Mouse (Mus musculus) midbrain, embryonic 13.5 days (tissue): ENCODE results near the gene Wfdc5. TPM values are rescaled to one million over a fixed set of nuclear protein-coding genes. Genes with fewer than 3 reads are reported as not detected.

Experiments used
- ATAC-seq: fragments of 200-750 bp; cut with Nextera tagmentation; 2 replicates; pipeline ENCODE4 v1.8.0; 2017; ENCODE audit warnings: mild to moderate bottlenecking, moderate TSS enrichment, moderate library complexity
- H3K27ac ChIP-seq: fragments of 300-500 bp; sonication (generic); 2 replicates; pipeline ENCODE4 v1.5.1; 2015; ENCODE audit warnings: inconsistent platforms, mild to moderate bottlenecking, moderate library complexity
- H3K27me3 ChIP-seq: fragments of 300-500 bp; sonication (generic); 2 replicates; pipeline ENCODE4 v1.6.1; 2015; ENCODE audit warnings: mild to moderate bottlenecking, inconsistent platforms
- H3K36me3 ChIP-seq: fragments of 300-500 bp; sonication (generic); 2 replicates; pipeline ENCODE4 v1.6.1; 2015; ENCODE audit warnings: mild to moderate bottlenecking, inconsistent platforms
- H3K4me1 ChIP-seq: fragments of 300-500 bp; sonication (generic); replicated peaks from 2 replicates; pipeline ENCODE4 v1.6.1; 2015; ENCODE audit warnings: inconsistent platforms
- H3K4me2 ChIP-seq: fragments of 300-500 bp; sonication (generic); replicated peaks from 2 replicates; pipeline ENCODE4 v1.6.1; 2015; ENCODE audit warnings: moderate library complexity, mild to moderate bottlenecking, inconsistent platforms
- H3K4me3 ChIP-seq: fragments of 300-500 bp; sonication (generic); replicated peaks from 2 replicates; pipeline ENCODE4 v1.5.1; 2015; ENCODE audit warnings: mild to moderate bottlenecking, inconsistent platforms
- H3K9ac ChIP-seq: fragments of 300-500 bp; sonication (generic); replicated peaks from 2 replicates; pipeline ENCODE4 v1.6.1; 2015; ENCODE audit warnings: mild to moderate bottlenecking, inconsistent platforms
- H3K9me3 ChIP-seq: fragments of 300-500 bp; sonication (generic); 2 replicates; pipeline ENCODE4 v1.6.1; 2016; ENCODE audit warnings: mild to moderate bottlenecking, inconsistent platforms
- WGBS: fragments of 180-500 bp; shearing (Covaris S2); methylation state at CpG from one replicate; pipeline ENCODE4 v1.1.7; 2015; 5-methylcytosine and 5-hydroxymethylcytosine counted together
- polyA plus RNA-seq: library from polyadenylated mRNA; unstranded; fragments of >200 nt; fragmentation: Nextera tagmentation; extraction: Ambion mirVana; gene quantifications from 2 replicates; pipeline ENCODE4 v1.2.1, GENCODE M21; 2015

Wfdc5 gene
- polyA plus RNA-seq, 1 experiment from 2014 or later, result not detected

DNA sequence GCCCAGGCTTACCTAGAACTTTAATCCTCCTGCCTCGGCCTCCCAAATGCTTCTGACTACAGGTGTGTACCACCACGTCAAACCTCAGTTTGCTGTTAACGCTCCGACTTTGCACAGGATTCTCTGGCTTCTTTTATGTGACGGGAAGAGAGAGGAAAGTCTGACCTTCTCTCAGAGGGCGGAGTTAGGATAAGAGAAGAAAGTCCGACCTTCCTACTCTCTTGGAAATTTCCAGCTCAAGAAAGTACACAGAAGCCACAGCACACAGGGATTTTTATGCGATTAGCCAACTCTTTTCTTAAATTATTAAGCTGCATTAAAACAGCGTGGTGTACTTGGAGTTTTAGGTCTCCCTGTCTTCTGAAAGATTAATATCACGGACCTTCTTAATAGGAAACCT, 38.0 kb downstream of the Wfdc5 start:
- no peak for ATAC-seq
- Histone ChIP-seq H3K9me3 (no peaks in the 10 kb centered on the region), H3K4me3 (no peak overlapping the region), H3K27me3 (no peaks in the 10 kb centered on the region), H3K4me2 (no peak overlapping the region), H3K36me3 (0 out of 2 replicates have a peak, but pooled peaks cover 7% of the 10 kb centered on the region), H3K4me1 (0 out of 2 replicates have a peak, but pooled peaks cover 3% of the 10 kb centered on the region), H3K9ac (no peak overlapping the region), H3K27ac (no peak overlapping the region)
- WGBS, result 82% methylated on average over 10 of the region's 10 CpGs

DNA sequence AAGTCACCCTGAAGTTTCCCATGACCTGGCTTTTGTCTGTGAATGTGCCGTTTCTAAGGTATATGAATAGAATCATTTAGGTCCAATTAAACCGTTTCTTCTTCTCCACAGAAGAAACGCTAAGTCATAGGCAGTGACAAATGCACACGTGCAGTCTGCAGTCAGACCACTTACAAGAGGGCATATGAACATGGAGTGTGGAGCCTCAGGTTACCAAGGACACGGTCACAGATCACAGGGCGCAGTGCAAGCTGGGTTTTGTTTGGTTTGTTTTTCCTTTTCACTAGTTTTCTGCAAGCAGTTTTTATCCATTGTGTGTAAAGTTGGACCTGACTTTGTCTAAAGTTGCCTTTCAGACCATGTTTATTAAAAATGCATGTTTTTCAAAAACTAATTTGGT, 38.5 kb downstream of the Wfdc5 start:
- no peak overlapping the region for H3K4me3 ChIP-seq
- no peaks in the 10 kb centered on the region for H3K9me3 ChIP-seq
- H3K27ac ChIP-seq, result no peak overlapping the region
- 58% methylated on average over 6 of the region's 6 CpGs for WGBS
- H3K36me3 ChIP-seq, result 0 out of 2 replicates have a peak, but pooled peaks cover 7% of the 10 kb centered on the region
- 0 out of 2 replicates have a peak, but pooled peaks cover 3% of the 10 kb centered on the region for H3K4me1 ChIP-seq
- H3K27me3 ChIP-seq, result no peaks in the 10 kb centered on the region
- no peak overlapping the region for H3K9ac ChIP-seq
- no peak for ATAC-seq
- H3K4me2 ChIP-seq, result no peak overlapping the region

DNA sequence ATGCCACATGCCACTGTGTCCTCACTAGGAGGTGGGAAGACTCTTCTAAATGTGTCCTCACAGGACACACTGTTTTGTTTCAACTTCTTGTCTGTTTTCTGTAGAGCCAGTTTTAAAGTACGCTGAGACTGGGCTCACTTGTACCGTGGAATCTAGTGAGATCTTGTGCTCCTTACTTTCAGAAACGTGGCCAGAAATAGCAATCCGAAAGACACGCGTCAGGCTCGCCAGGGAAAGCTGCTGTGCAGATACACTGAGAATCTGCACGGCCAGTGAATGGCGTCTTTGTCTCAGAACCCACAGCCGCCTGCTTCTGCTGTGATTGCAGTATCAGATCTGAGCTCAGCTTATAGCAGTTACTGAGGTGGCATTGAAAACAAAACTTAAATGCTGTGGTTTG, 40.5 kb downstream of the Wfdc5 start:
- 60% methylated on average over 10 of the region's 10 CpGs for whole genome bisulfite sequencing
- H3K9me3 ChIP-seq, result no peaks in the 10 kb centered on the region
- no peak for ATAC-seq
- H3K4me2 ChIP-seq, result no peak overlapping the region
- no peak overlapping the region for H3K9ac ChIP-seq
- peaks cover 9% of the 10 kb centered on the region; the same call in 1 of the 2 replicates for H3K4me1 ChIP-seq
- H3K27me3 ChIP-seq, result no peaks in the 10 kb centered on the region
- no peak overlapping the region for H3K4me3 ChIP-seq
- H3K27ac ChIP-seq, result no peak overlapping the region; the same call in none of the 2 replicates
- H3K36me3 ChIP-seq, result 0 out of 2 replicates have a peak, but pooled peaks cover 5% of the 10 kb centered on the region

- no peak overlapping the region for H3K4me3 ChIP-seq
- no peak overlapping the region for H3K9ac ChIP-seq
- 75% methylated on average over 6 of the region's 6 CpGs for WGBS
Observed at GRCm38 (mm10) chr2:164137754-164138153, 44.8 kb downstream of the Wfdc5 start.

GRCm38 (mm10) chr2:164136393-164136792, 46.1 kb downstream of the Wfdc5 start:
- Histone ChIP-seq H3K4me2 (no peak overlapping the region), H3K36me3 (peaks cover 4% of the 10 kb centered on the region; the same call in 1 of the 2 replicates), H3K9ac (no peak overlapping the region), H3K4me3 (no peak overlapping the region), H3K9me3 (no peaks in the 10 kb centered on the region), H3K27me3 (no peaks in the 10 kb centered on the region), H3K27ac (no peak overlapping the region), H3K4me1 (peaks cover 28% of the 10 kb centered on the region)
- ATAC-seq, result no peak
- WGBS, result 20% methylated on average over 2 of the region's 2 CpGs

More at GRCm38 (mm10) chr2:164137754-164138153, 44.8 kb downstream of the Wfdc5 start:
- H3K36me3 ChIP-seq, result no peaks in the 10 kb centered on the region
- ATAC-seq, result no peak
- no peaks in the 10 kb centered on the region for H3K9me3 ChIP-seq
- no peak overlapping the region for H3K4me2 ChIP-seq
- peaks cover 28% of the 10 kb centered on the region for H3K4me1 ChIP-seq
- no peaks in the 10 kb centered on the region for H3K27me3 ChIP-seq
- no peak overlapping the region for H3K27ac ChIP-seq

DNA sequence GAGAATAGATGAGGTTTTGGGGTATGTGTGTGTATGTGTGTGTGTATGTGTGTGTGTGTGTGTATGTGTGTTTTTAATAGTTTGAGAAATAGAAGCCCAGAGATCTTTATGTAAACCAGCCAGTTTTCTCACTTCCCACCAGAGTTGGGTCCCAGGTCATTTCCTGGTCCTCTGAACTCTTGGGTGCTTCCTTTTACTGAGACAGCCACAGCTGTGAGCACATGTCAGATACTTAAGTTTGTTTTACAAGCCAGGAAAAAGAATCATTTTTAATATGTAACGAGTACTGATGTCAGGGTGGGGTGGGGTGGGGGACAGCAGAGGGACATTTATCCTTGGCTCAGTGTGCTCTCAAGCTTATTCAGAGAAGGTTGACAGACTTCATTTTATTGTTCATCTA, 47.2 kb downstream of the Wfdc5 start:
- Histone ChIP-seq H3K27ac (no peak overlapping the region), H3K4me2 (no peak overlapping the region), H3K4me3 (no peak overlapping the region), H3K36me3 (peaks cover 10% of the 10 kb centered on the region; the same call in 1 of the 2 replicates), H3K27me3 (no peaks in the 10 kb centered on the region), H3K9me3 (no peaks in the 10 kb centered on the region), H3K4me1 (peaks cover 28% of the 10 kb centered on the region), H3K9ac (no peak overlapping the region)
- ATAC-seq, result no peak
- 100% methylated on average over 1 of the region's 1 CpGs for WGBS

GRCm38 (mm10) chr2:164134563-164134962, 48.0 kb downstream of the Wfdc5 start:
- H3K36me3 ChIP-seq, result peaks cover 10% of the 10 kb centered on the region; the same call in 1 of the 2 replicates
- H3K4me2 ChIP-seq, result no peak overlapping the region
- H3K9ac ChIP-seq, result no peak overlapping the region
- H3K4me3 ChIP-seq, result no peak overlapping the region
- H3K27ac ChIP-seq, result 0 out of 2 replicates have a peak overlapping the region, but pooled peaks have one; percentile 16
- H3K4me1 ChIP-seq, result peaks cover 28% of the 10 kb centered on the region
- no peaks in the 10 kb centered on the region for H3K9me3 ChIP-seq
- H3K27me3 ChIP-seq, result no peaks in the 10 kb centered on the region
- whole genome bisulfite sequencing, result 60% methylated on average over 6 of the region's 6 CpGs
- peak; percentile 67 for ATAC-seq

DNA sequence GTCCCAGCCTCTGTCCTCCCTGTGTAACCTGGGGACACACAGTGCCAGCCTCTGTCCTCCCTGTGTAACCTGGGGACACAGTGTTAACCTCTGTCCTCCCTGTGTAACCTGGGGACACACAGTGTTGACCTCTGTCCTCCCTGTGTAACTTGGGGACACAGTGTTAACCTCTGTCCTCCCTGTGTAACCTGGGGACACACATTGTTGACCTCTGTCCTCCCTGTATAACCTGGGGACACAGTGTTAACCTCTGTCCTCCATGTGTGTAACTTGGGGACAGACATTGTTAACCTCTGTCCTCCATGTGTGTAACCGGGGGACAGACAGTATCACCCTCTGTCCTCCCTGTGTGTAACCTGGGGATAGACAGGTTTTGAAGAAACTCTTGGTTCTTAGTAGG, 51.0 kb downstream of the Wfdc5 start:
- H3K4me2 ChIP-seq, result no peak overlapping the region
- H3K4me3 ChIP-seq, result no peak overlapping the region

GRCm38 (mm10) chr2:164128576-164129411, 53.7 kb downstream of the Wfdc5 start:
- Histone ChIP-seq H3K27ac (no peak overlapping the region), H3K4me1 (peaks cover 4% of the 10 kb centered on the region; the same call in 1 of the 2 replicates), H3K9me3 (no peaks in the 10 kb centered on the region), H3K4me3 (no peak overlapping the region), H3K4me2 (no peak overlapping the region), H3K9ac (no peak overlapping the region), H3K36me3 (peaks cover 19% of the 10 kb centered on the region), H3K27me3 (no peaks in the 10 kb centered on the region)
- ATAC-seq, result no peak
- WGBS, result 91% methylated on average over 12 of the region's 12 CpGs

More for the DNA sequence above, 51.0 kb downstream of the Wfdc5 start:
- no peaks in the 10 kb centered on the region for H3K9me3 ChIP-seq
- no peak for ATAC-seq
- 100% methylated on average over 1 of the region's 1 CpGs for WGBS
- no peak overlapping the region for H3K27ac ChIP-seq
- H3K9ac ChIP-seq, result no peak overlapping the region
- peaks cover 15% of the 10 kb centered on the region; the same call in 1 of the 2 replicates for H3K36me3 ChIP-seq
- peaks cover 21% of the 10 kb centered on the region for H3K4me1 ChIP-seq
- no peaks in the 10 kb centered on the region for H3K27me3 ChIP-seq

- no peak for ATAC-seq
- H3K4me2 ChIP-seq, result no peak overlapping the region
- 98% methylated on average over 2 of the region's 2 CpGs for WGBS
Observed at GRCm38 (mm10) chr2:164127297-164127696, 55.2 kb downstream of the Wfdc5 start.

GRCm38 (mm10) chr2:164126533-164126955, 56.0 kb downstream of the Wfdc5 start:
- Histone ChIP-seq H3K27ac (no peak overlapping the region), H3K27me3 (no peaks in the 10 kb centered on the region), H3K4me2 (no peak overlapping the region), H3K4me3 (no peak overlapping the region), H3K4me1 (no peaks in the 10 kb centered on the region), H3K36me3 (peaks cover 29% of the 10 kb centered on the region), H3K9ac (no peak overlapping the region), H3K9me3 (no peaks in the 10 kb centered on the region)
- ATAC-seq, result no peak
- WGBS, result 90% methylated on average over 13 of the region's 13 CpGs

More at GRCm38 (mm10) chr2:164127297-164127696, 55.2 kb downstream of the Wfdc5 start:
- Histone ChIP-seq H3K27ac (no peak overlapping the region), H3K9me3 (no peaks in the 10 kb centered on the region), H3K36me3 (peaks cover 26% of the 10 kb centered on the region), H3K9ac (no peak overlapping the region), H3K27me3 (no peaks in the 10 kb centered on the region), H3K4me3 (no peak overlapping the region), H3K4me1 (no peaks in the 10 kb centered on the region)
